Mouse (Mus musculus) kidney, adult 2 months (tissue): Measurements from ENCODE around the gene Asb18. TPM values are rescaled to one million over a fixed set of nuclear protein-coding genes. Genes with fewer than 3 reads are reported as not detected.
A peak's percentile ranks its signal among the peaks of the same experiment; 100 is the strongest.

Experiments
- DNase-seq: peaks from one replicate; pipeline ENCODE4 v3.0.0; 2021
- H3K27ac ChIP-seq: fragments of 200-500 bp; 2 replicates; pipeline ENCODE4 v1.5.1; 2012; ENCODE audit warnings: low read depth, low read length, control low read depth, inconsistent platforms; ENCODE audit not compliant: insufficient read depth
- H3K27me3 ChIP-seq: fragments of 200-500 bp; replicated peaks from 2 replicates; pipeline ENCODE4 v1.6.1; 2012; ENCODE audit warnings: mild to moderate bottlenecking, moderate library complexity, low read length, inconsistent platforms; ENCODE audit not compliant: control insufficient read depth, insufficient read depth
- H3K36me3 ChIP-seq: fragments of 200-500 bp; 2 replicates; pipeline ENCODE4 v1.6.1; 2012; ENCODE audit warnings: mild to moderate bottlenecking, moderate library complexity, low read length, inconsistent platforms; ENCODE audit not compliant: control insufficient read depth, insufficient read depth
- H3K4me1 ChIP-seq: fragments of 200-500 bp; 2 replicates; pipeline ENCODE4 v1.6.1; 2011; ENCODE audit warnings: low read length; ENCODE audit not compliant: control insufficient read depth, insufficient read depth
- H3K4me3 ChIP-seq: fragments of 200-500 bp; 2 replicates; pipeline ENCODE4 v1.5.1; 2011; ENCODE audit warnings: mild to moderate bottlenecking, low read depth, low read length, control low read depth; ENCODE audit not compliant: insufficient read depth
- CTCF ChIP-seq: fragments of 200-500 bp; conservative IDR thresholded peaks from 2 replicates; pipeline ENCODE4 v1.5.1; 2011; ENCODE audit warnings: low read depth, mild to moderate bottlenecking, control low read depth, low read length, moderate library complexity, mixed read lengths; ENCODE audit not compliant: insufficient read depth, insufficient read length
- POLR2A ChIP-seq: fragments of 200-500 bp; IDR thresholded peaks from one replicate; pipeline ENCODE4 v1.6.1; 2011; ENCODE audit warnings: low read depth, low read length, control low read depth
- WGBS: fragments of 180-500 bp; shearing (Covaris S2); methylation state at CpG from one replicate; pipeline ENCODE4 v1.1.7; 2018; 5-methylcytosine and 5-hydroxymethylcytosine counted together
- polyA plus RNA-seq: library from polyadenylated mRNA; depleted of rRNA; stranded (reverse); fragments of >200 nt; gene quantifications from 2 replicates; pipeline ENCODE4 v1.2.3, GENCODE M21; 2012; rRNA removed

The Asb18 gene
- polyA plus RNA-seq: 0.81 TPM in 1 of 2 replicates, not detected in the other

DNA sequence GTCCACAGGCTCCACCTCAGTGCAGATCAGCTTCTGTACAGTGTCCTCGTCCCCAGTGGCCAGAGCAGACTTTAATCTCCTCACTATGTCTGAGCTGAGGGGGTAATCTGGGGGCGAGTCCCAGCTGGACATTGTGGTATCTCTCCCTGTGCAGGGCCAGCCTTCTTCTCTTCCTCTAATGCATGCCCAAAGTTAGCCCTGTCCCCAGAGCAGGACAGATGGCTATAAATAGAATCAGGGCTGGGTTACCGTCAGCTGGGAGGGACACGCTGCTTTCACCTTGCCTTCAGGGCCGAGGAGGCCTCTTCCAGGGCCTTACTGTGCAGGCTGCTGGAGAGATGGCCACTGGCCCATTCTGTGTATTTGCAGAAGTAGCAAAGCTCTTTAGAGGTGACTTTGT is at the start of gene Asb18:
Gene Asb18, minus strand, starts transcription at position 221 of the 400 bp plus-strand sequence.
- H3K4me1 ChIP-seq: no peaks in the 10 kb centered on the region
- H3K36me3 ChIP-seq: no peaks in the 10 kb centered on the region
- WGBS: 76% methylated on average over 5 of the region's 5 CpGs
- no peak within 1 kb of the TSS for H3K4me3 ChIP-seq
- no peaks in the 10 kb centered on the region for H3K27me3 ChIP-seq
- H3K27ac ChIP-seq: no peak within 1 kb of the TSS
- TF ChIP-seq POLR2A (no peak), CTCF (no peak)
- no peak for DNase-seq

DNA sequence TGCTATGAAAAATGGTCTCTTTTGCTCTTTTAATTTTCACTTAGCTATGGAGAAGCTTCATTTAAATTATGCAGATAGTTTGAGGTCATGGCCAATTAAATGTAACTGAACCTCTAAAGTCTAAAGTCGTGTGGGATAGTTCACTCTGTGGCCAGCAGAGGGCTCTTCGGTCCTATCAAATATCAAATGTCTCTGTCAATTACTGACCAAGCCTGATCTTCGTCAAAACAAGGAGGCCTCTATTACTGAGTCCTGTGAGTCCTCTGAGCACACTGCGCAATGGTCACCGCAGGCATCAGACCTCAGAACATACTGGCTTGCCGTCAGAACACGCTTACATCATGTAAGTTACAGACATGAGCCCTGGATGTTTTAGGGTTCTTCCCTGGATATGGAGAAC is 46.1 kb upstream of the Asb18 start:
- no peaks in the 10 kb centered on the region for H3K36me3 ChIP-seq
- TF ChIP-seq CTCF (peak; percentile 39), POLR2A (no peak)
- DNase-seq: peak; percentile 75
- no peaks in the 10 kb centered on the region for H3K27me3 ChIP-seq
- no peak overlapping the region for H3K4me3 ChIP-seq
- 18% methylated on average over 7 of the region's 7 CpGs for WGBS
- H3K27ac ChIP-seq: no peak overlapping the region
- no peaks in the 10 kb centered on the region for H3K4me1 ChIP-seq

DNA sequence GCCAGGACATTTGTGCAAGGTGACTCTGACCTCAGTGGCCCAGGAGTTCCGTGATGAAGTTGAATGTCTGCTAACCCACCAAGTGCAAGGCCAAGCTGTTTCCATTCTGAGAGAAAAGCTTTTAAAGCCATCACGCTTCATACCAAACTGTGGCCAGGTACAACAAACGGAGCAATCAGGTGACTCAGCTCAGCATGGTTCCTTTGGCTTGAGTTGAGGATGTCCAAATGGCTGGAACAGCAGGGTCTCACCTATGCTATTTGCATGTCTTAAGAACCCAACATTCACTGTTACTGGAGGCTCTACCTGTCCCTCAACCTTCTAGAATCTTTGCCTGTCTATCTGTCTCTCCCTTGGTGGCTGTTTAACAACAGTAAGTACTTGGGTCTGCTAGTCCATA is 45.6 kb upstream of the Asb18 start:
- no peak overlapping the region for H3K27ac ChIP-seq
- TF ChIP-seq CTCF: no peak
- no peak for TF ChIP-seq POLR2A
- 77% methylated on average over 3 of the region's 3 CpGs for WGBS
- no peaks in the 10 kb centered on the region for H3K27me3 ChIP-seq
- H3K36me3 ChIP-seq: no peaks in the 10 kb centered on the region
- no peaks in the 10 kb centered on the region for H3K4me1 ChIP-seq
- no peak for DNase-seq
- H3K4me3 ChIP-seq: no peak overlapping the region

DNA sequence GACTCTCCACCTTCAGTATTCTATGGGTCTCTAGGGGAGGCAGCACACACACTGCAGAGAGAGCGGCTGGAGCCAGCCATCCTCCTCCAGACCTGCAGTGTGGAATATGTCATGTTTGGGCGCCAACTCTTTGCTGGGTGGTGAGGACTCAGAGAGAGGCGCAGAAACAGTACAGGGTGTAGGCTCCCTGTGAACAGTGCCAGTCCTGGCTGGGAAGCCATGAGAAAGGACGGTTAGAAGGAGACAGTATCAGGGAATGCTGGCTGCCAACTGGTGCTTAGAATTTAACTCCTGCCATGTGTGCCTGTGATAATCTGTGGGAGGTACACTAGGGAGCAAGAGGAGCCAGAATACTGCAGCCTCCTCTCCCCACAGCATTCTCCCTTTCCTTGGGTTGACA is 40.5 kb upstream of the Asb18 start:
- WGBS: 82% methylated on average over 4 of the region's 4 CpGs
- Histone ChIP-seq H3K27ac (no peak overlapping the region), H3K36me3 (no peaks in the 10 kb centered on the region), H3K4me3 (no peak overlapping the region), H3K27me3 (no peaks in the 10 kb centered on the region; the same call in 1 of the 2 replicates), H3K4me1 (no peaks in the 10 kb centered on the region; the same call in 1 of the 2 replicates)
- DNase-seq: no peak
- TF ChIP-seq POLR2A (no peak), CTCF (no peak)

DNA sequence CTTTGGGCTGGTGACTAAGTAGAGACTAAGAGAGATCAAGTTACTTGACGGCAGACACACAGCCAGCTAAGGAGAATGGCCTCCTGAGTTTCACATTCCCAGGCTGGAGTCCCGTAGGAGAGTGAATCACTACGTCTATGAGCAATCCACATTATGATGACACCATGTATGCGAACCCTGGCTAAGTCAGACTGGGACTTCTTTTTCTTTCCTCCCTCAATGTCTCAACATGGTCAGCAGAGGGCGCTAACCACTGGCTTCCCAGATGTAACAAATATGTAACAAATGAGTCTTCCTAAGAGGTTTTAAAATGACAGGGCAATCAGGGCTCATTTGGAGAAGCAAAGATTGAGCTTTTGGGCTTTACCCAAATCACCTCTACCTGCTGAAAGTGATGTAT is 36.9 kb upstream of the Asb18 start:
- no peak overlapping the region for H3K4me3 ChIP-seq
- peak; percentile 53 for DNase-seq
- H3K36me3 ChIP-seq: no peaks in the 10 kb centered on the region
- no peaks in the 10 kb centered on the region; the same call in 1 of the 2 replicates for H3K27me3 ChIP-seq
- H3K27ac ChIP-seq: no peak overlapping the region
- WGBS: 9% methylated on average over 5 of the region's 5 CpGs
- no peaks in the 10 kb centered on the region; the same call in 1 of the 2 replicates for H3K4me1 ChIP-seq
- no peak for TF ChIP-seq POLR2A
- peak; percentile 57 for TF ChIP-seq CTCF

DNA sequence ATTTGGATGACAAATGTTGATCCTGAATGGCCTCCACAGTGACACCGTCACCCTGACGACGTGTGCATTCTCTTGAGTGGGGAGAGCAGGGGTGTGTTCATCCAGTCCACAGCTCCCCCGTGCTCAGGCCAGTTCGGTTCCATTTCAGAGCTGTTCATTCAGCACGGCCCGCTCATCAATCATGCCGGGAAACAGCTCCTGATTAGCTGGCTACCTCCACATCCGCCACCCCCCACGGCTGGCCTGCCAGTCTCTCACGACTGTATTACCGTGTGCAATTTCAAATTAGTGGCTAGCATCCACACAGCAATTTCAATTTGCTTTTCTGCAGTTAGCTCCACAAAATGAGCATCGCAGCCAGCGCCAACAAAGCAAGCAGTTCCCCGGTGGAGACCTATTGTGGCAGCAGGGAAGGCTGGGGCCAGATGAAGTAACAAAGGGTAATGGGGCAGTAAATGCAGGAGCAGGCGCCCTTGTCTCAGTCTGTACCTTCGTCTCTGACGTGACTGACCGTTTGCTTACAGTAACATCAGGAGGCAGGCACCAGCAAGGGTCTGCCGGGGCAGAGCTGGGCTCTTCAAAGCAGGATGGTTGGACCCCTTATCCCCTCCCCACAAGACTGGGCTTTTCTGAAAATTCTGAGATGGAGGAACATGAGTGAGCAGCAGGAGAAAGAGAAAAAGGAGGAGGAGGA is 35.7 kb upstream of the Asb18 start:
- no peaks in the 10 kb centered on the region; the same call in 1 of the 2 replicates for H3K4me1 ChIP-seq
- no peak overlapping the region for H3K4me3 ChIP-seq
- DNase-seq: no peak
- no peaks in the 10 kb centered on the region; the same call in 1 of the 2 replicates for H3K27me3 ChIP-seq
- 15% methylated on average over 20 of the region's 20 CpGs for WGBS
- no peaks in the 10 kb centered on the region for H3K36me3 ChIP-seq
- H3K27ac ChIP-seq: no peak overlapping the region
- no peak for TF ChIP-seq CTCF

DNA sequence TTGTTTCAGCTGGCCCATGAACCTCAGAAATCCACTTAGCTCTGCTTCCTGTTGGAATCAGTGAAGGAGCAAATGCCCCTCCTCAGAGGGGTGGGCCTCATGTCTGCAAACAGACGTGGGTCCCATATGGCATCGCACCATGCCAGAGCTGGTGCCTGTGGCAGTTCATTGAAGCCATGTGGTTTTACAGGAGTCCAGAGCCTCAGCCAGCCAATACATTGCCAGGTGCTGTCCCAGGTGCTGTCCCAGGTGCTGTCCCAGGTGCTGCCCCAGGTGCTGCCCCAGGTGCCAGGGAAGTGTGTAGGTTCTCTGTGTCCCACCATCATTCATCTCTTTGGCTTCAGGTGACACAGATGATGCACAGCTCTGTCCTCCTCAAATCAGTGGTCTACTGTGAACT is 13.8 kb upstream of the Asb18 start:
- TF ChIP-seq CTCF: no peak
- no peak for TF ChIP-seq POLR2A
- WGBS: 57% methylated on average over 2 of the region's 2 CpGs

More for the DNA sequence above, 13.8 kb upstream of the Asb18 start:
- H3K4me1 ChIP-seq: no peaks in the 10 kb centered on the region
- H3K36me3 ChIP-seq: no peaks in the 10 kb centered on the region
- no peak overlapping the region for H3K4me3 ChIP-seq
- H3K27me3 ChIP-seq: no peaks in the 10 kb centered on the region
- no peak for DNase-seq
- no peak overlapping the region for H3K27ac ChIP-seq
